Mouse (Mus musculus) cerebellum, adult 2 months (tissue): ENCODE measurements around the gene Zfp329.

Experiments
- CTCF ChIP-seq: fragments of 200-500 bp; IDR thresholded peaks from 2 replicates; pipeline ENCODE4 v1.5.1; 2011; ENCODE audit warnings: low read depth, mild to moderate bottlenecking, control low read depth, low read length, moderate library complexity, borderline replicate concordance; ENCODE audit not compliant: insufficient read depth
- POLR2A ChIP-seq: fragments of 200-500 bp; IDR thresholded peaks from 2 replicates; pipeline ENCODE4 v1.6.1; 2011; ENCODE audit warnings: low read length, control low read depth, borderline replicate concordance; ENCODE audit not compliant: insufficient read depth

DNA sequence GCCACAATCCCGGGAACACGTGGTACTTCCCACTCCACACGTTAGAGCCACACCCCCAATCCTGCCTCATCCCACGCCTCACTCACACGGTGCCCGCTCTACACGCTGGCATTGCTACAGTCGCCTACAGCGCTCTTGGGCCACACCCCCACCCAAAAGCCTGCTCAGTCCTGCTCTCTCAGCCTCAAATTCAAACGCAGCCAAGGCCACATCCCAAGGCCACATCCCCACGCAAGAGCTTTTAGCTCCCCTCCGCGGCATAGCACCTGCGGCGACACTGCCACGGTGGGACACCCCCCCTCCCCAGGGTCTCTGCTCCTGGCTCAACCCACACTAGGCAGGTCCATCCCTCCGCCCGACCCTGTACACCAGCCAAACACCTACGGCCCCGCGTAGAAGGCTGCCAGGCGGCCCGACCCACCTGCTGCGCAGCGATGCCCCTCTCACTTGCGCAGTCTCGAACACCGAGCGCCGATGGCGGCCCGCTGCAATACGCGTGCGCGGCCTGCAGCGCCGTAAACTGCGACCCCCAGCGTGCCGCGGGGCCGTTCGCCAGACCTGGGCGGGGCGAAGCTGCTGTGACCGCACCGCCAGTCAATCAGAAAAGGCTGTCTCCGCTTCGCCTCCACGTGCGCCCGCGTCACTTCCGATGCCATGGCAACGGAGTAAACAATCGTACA is 38.4 kb downstream of the Zfp329 start:
- no peak for TF ChIP-seq CTCF
- TF ChIP-seq POLR2A = no peak
